Mouse (Mus musculus) small intestine, adult 10 weeks (tissue): ENCODE measurements around the gene Sav1. TPM values are rescaled to one million over a fixed set of nuclear protein-coding genes. Genes with fewer than 3 reads are reported as not detected.

Source experiments
- polyA plus RNA-seq: library from polyadenylated mRNA; stranded (reverse); fragments of 350-450 nt; fragmentation: Illumina TruSeq; extraction: RNeasy Lipid Tissue Mini Kit (QIAGEN cat#74804); gene quantifications from one replicate; pipeline ENCODE4 v1.2.3, GENCODE M21; 2014; ENCODE audit warnings: low replicate concordance

Sav1 gene
- 73.1 TPM for polyA plus RNA-seq

DNA sequence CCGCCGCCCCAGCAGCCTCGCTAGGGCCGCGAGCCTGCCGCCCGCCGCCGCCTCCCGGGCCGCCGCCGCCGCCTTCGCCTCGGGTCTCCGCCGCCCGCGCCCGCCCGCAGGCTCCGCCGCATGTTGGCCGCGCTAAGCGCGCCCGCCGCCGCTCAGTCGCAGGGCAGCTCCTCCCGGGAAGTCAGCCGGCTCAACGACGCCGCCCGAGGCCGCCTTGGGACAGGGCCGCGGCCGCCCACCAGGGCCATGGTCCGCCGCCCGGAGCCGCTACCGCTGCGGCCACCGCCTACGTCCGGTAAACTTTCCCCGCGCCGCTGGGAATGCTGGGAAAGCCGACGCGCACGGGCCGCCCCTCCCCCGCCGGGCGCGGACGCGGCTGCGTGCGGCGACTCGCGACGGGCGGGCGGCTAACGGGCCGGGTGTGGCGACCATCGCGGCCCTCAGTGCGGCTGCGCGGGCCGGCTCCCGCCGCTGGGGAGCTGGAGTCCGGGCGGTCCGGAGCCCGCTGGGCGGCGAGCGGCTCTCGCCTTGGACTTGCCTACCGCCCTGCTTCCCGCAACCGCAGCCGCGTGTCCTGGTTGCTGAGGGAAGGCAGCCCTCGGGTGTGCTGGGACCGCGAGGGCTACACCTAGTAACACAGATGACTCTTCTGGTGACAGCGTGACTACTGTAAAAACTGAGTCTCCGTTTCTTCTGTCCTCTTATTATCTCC, at the start of gene Sav1:
Gene Sav1, minus strand, starts transcription at position 217 of the 712 bp plus-strand sequence.

Other genes with a start within 250 kb of the Sav1 start
- gene Cdkl1, start 195.7 kb downstream of the Sav1 start, polyA plus RNA-seq, result 0.48 TPM
- gene Atl1, start 94.4 kb downstream of the Sav1 start, polyA plus RNA-seq, result 3.7 TPM
- 21.5 TPM for gene Map4k5, start 93.8 kb downstream of the Sav1 start, polyA plus RNA-seq
- 5.1 TPM for gene Nin, start 126.7 kb upstream of the Sav1 start, polyA plus RNA-seq
- gene Abhd12b, start 167.1 kb upstream of the Sav1 start, polyA plus RNA-seq, result not detected
- gene Pygl, start 244.5 kb upstream of the Sav1 start, polyA plus RNA-seq, result 7.9 TPM